Mouse (Mus musculus) MEL (cell line): ENCODE results near the gene Dnaaf2.

ENCODE experiments used
- HCFC1 ChIP-seq: IDR thresholded peaks from 2 replicates; pipeline ENCODE4 v1.6.1; 2012; ENCODE audit warnings: low read depth, mild to moderate bottlenecking, inconsistent platforms, low read length, improper control_type of control experiment, moderate library complexity
- KAT2A ChIP-seq: conservative IDR thresholded peaks from 2 replicates; pipeline ENCODE4 v1.6.1; 2012; ENCODE audit warnings: low read depth, low read length, improper control_type of control experiment, inconsistent platforms
- NRF1 ChIP-seq: IDR thresholded peaks from 2 replicates; pipeline ENCODE4 v1.6.1; 2014; ENCODE audit warnings: low read depth, mild to moderate bottlenecking, inconsistent platforms, low read length, improper control_type of control experiment, moderate library complexity; ENCODE audit not compliant: poor library complexity, insufficient read depth, severe bottlenecking
- POLR2A ChIP-seq, 2 experiments: IDR thresholded peaks; 2 replicates each; pipeline ENCODE4 v1.6.1; 2011 to 2012; ENCODE audit warnings: low read length in 2 of 2, mild to moderate bottlenecking in 2 of 2, control low read depth in 1 of 2, improper control_type of control experiment in 1 of 2, low read depth in 1 of 2, moderate library complexity in 1 of 2; ENCODE audit not compliant: control insufficient read depth in 1 of 2, insufficient read depth in 1 of 2, poor library complexity in 1 of 2
- RAD21 ChIP-seq: IDR thresholded peaks from 2 replicates; pipeline ENCODE4 v1.6.1; 2011; ENCODE audit warnings: mild to moderate bottlenecking, low read depth, low read length, improper control_type of control experiment
- USF2 ChIP-seq, 2 experiments: IDR thresholded peaks; 2 replicates each; pipeline ENCODE4 v1.6.1; 2011 to 2012; ENCODE audit warnings: improper control_type of control experiment in 2 of 2, low read length in 2 of 2, borderline replicate concordance in 1 of 2, inconsistent platforms in 1 of 2, low read depth in 1 of 2, mild to moderate bottlenecking in 1 of 2; ENCODE audit not compliant: insufficient read depth in 1 of 2
- ZC3H11A ChIP-seq: IDR thresholded peaks from 2 replicates; pipeline ENCODE4 v1.6.1; 2012; ENCODE audit warnings: low read depth, mild to moderate bottlenecking, inconsistent platforms, low read length, improper control_type of control experiment

- TF ChIP-seq NRF1 (no peak), HCFC1 (no peak), USF2 (IDR thresholded peaks at IDR 0.05; ENCODE audit: borderline replicate concordance in 1 of 2, insufficient read depth in 1 of 2, low read depth in 1 of 2, low read length in 2 of 2) (no peak), RAD21 (peak; percentile 35), POLR2A (IDR thresholded peaks at IDR 0.05; ENCODE audit: control insufficient read depth in 1 of 2, insufficient read depth in 1 of 2, low read depth in 1 of 2, low read length in 2 of 2, poor library complexity in 1 of 2) (no peak), KAT2A (no peak), ZC3H11A (no peak)
Measured at GRCm38 (mm10) chr12:69208520-69208919, 10.3 kb upstream of the Dnaaf2 start.
